Mouse (Mus musculus): ENCODE measurements around the gene Sh3bp5l. TPM values are rescaled to one million over a fixed set of nuclear protein-coding genes. Genes with fewer than 3 reads are reported as not detected.

Gene Sh3bp5l
- total and polyA plus RNA-seq, 3 experiments, result 31.7 to 32.8 TPM; not detected in 1

DNA sequence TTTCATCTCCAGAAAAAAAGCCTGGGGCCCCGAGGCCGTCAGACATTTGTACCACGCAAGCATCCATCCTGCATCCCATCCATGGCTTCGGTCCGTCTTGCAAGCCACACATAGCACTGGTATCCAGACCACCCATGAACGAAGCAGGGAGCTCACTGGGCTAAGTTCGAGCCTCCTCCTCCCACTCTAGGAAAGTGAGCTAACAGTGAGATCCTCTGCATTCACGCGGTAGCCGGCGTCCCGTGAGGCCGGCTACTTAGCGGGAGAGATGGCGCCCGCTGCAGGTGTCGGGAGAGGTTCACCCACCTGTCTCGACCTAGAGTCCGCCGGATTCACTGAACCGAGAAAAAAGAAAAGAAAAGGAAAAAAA lies 633 bp upstream of the Sh3bp5l start:
- Histone ChIP-seq H3K79me2 (ENCODE audit: control insufficient read depth, insufficient read depth, low read length, poor library complexity) (peaks cover 36% of the 10 kb centered on the region), H3K9me3 (replicated peaks; ENCODE audit: insufficient read depth, low read length) (no peaks in the 10 kb centered on the region), H3K9ac (ENCODE audit: control insufficient read depth, low read depth, low read length, poor library complexity, severe bottlenecking) (peak overlapping the region; percentile 87), H3K4me3 (ENCODE audit: control insufficient read depth in 1 of 2, insufficient read depth in 1 of 2, low read depth in 2 of 2, low read length in 2 of 2) (peak overlapping the region; percentile 84 to 92), H3K27me3 (ENCODE audit: control insufficient read depth in 1 of 2, insufficient read depth in 2 of 2, low read length in 2 of 2) (no peaks in the 10 kb centered on the region), H3K36me3 (ENCODE audit: control insufficient read depth in 1 of 2, insufficient read depth in 2 of 2, low read length in 2 of 2) (peaks cover 6 to 27% of the 10 kb centered on the region in 2 experiments), H3K4me1 (ENCODE audit: control insufficient read depth in 1 of 2, insufficient read depth in 2 of 2, low read length in 2 of 2) (peaks cover 3 to 22% of the 10 kb centered on the region in 2 experiments; a peak in 3 of 4 replicates), H3K27ac (ENCODE audit: control insufficient read depth, low read depth, low read length) (peak overlapping the region; percentile 96)
- DNase-seq (ENCODE audit: low read depth, low spot score), result no peak
- 0 out of 2 replicates have a peak, but pooled peaks have one; percentile 10 for TF ChIP-seq SMC3 (IDR thresholded peaks at IDR 0.05; ENCODE audit: low read depth, low read length)
- no peak for TF ChIP-seq ZMIZ1 (IDR thresholded peaks at IDR 0.05; ENCODE audit: low read depth, low read length)

DNA sequence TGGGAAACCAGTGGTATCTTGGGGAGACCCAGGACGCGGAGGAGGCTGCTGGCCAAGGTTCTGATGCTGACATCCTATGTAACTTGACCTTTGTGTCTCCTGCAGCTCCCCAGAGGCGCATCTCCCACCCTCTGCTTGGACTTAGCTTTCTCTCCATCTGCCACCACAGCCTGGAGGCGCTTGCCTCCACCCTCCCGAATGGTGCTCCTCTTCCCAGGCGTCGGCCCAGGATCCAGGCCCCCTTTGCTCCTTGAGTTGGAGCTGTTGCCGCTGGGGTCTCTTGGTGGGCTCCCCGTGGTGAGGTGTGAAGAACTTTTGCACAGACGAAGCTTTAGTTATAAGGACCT lies 598 bp downstream of the Sh3bp5l start:
- DNase-seq (ENCODE audit: low read depth, low spot score), result no peak
- peak overlapping the region; percentile 90 for H3K9ac ChIP-seq (ENCODE audit: control insufficient read depth, low read depth, low read length, poor library complexity, severe bottlenecking)
- H3K79me2 ChIP-seq (ENCODE audit: control insufficient read depth, insufficient read depth, low read length, poor library complexity), result peaks cover 36% of the 10 kb centered on the region
- H3K4me1 ChIP-seq (ENCODE audit: control insufficient read depth in 1 of 2, insufficient read depth in 2 of 2, low read length in 2 of 2), result peaks cover 3 to 21% of the 10 kb centered on the region in 2 experiments; a peak in 3 of 4 replicates
- H3K27ac ChIP-seq (ENCODE audit: control insufficient read depth, low read depth, low read length), result peak overlapping the region; percentile 63; the same call in 1 of the 2 replicates
- H3K9me3 ChIP-seq (replicated peaks; ENCODE audit: insufficient read depth, low read length), result no peaks in the 10 kb centered on the region
- TF ChIP-seq CHD1 (IDR thresholded peaks at IDR 0.05; ENCODE audit: low read depth, low read length) (no peak), SIN3A (IDR thresholded peaks at IDR 0.05; ENCODE audit: low read length) (peak; percentile 43; the same call in 1 of the 2 replicates), MYB (IDR thresholded peaks at IDR 0.05; ENCODE audit: low read depth, low read length) (no peak)
- peak overlapping the region; percentile 84 to 87 for H3K4me3 ChIP-seq (ENCODE audit: control insufficient read depth in 1 of 2, insufficient read depth in 1 of 2, low read depth in 2 of 2, low read length in 2 of 2)
- peaks cover 6 to 23% of the 10 kb centered on the region in 2 experiments for H3K36me3 ChIP-seq (ENCODE audit: control insufficient read depth in 1 of 2, insufficient read depth in 2 of 2, low read length in 2 of 2)
- no peaks in the 10 kb centered on the region for H3K27me3 ChIP-seq (ENCODE audit: control insufficient read depth in 1 of 2, insufficient read depth in 2 of 2, low read length in 2 of 2)

DNA sequence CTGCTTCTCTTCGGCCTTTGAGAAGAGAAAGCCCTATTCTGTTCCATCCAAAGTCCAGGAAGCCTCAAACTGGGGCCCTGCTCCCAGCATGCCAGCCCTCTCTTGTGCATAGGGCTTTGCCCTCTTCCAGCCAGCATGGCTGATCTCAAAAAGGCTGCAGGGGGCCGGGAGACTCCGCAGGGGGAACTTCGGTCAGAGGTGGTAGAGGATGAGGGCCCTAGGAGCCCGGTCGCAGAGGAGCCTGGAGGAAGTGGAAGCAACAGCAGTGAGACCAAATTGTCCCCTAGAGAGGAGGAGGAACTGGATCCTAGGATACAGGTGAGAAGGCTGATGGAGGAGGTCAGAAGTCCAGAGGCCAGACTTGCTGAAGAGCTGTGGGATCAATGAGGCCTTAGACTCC lies 1.0 kb downstream of the Sh3bp5l start:
- Histone ChIP-seq H3K79me2 (ENCODE audit: control insufficient read depth, insufficient read depth, low read length, poor library complexity) (peaks cover 36% of the 10 kb centered on the region), H3K36me3 (ENCODE audit: control insufficient read depth in 1 of 2, insufficient read depth in 2 of 2, low read length in 2 of 2) (peaks cover 6 to 23% of the 10 kb centered on the region in 2 experiments), H3K4me3 (ENCODE audit: control insufficient read depth in 1 of 2, insufficient read depth in 1 of 2, low read depth in 2 of 2, low read length in 2 of 2) (peak overlapping the region; percentile 84 to 87; a peak in 3 of 4 replicates), H3K4me1 (ENCODE audit: control insufficient read depth in 1 of 2, insufficient read depth in 2 of 2, low read length in 2 of 2) (peaks cover 3 to 21% of the 10 kb centered on the region in 2 experiments; a peak in 3 of 4 replicates), H3K9me3 (replicated peaks; ENCODE audit: insufficient read depth, low read length) (no peaks in the 10 kb centered on the region), H3K9ac (ENCODE audit: control insufficient read depth, low read depth, low read length, poor library complexity, severe bottlenecking) (peak overlapping the region; percentile 90), H3K27me3 (ENCODE audit: control insufficient read depth in 1 of 2, insufficient read depth in 2 of 2, low read length in 2 of 2) (no peaks in the 10 kb centered on the region), H3K27ac (ENCODE audit: control insufficient read depth, low read depth, low read length) (no peak overlapping the region)
- TF ChIP-seq RAD21 (IDR thresholded peaks at IDR 0.05; ENCODE audit: low read depth, low read length) (no peak), ELF1 (IDR thresholded peaks at IDR 0.05; ENCODE audit: low read depth, low read length) (no peak), KAT2A (conservative IDR thresholded peaks at IDR 0.05; ENCODE audit: low read depth, low read length) (no peak), E2F4 (IDR thresholded peaks at IDR 0.05; ENCODE audit: borderline replicate concordance, low read depth, low read length) (no peak), USF1 (IDR thresholded peaks at IDR 0.05; ENCODE audit: low read depth, low read length) (no peak), MYC (IDR thresholded peaks at IDR 0.05; ENCODE audit: low read depth, low read length) (no peak), ZC3H11A (IDR thresholded peaks at IDR 0.05; ENCODE audit: low read depth, low read length) (no peak), SMC3 (IDR thresholded peaks at IDR 0.05; ENCODE audit: low read depth, low read length) (no peak), ZKSCAN1 (IDR thresholded peaks at IDR 0.05; ENCODE audit: low read depth, low read length) (no peak), NRF1 (IDR thresholded peaks at IDR 0.05; ENCODE audit: insufficient read depth, low read depth, low read length, poor library complexity, severe bottlenecking) (no peak)
- DNase-seq (ENCODE audit: low read depth, low spot score), result no peak
